Mouse (Mus musculus): ENCODE measurements around the gene Ly6g6e.

DNA sequence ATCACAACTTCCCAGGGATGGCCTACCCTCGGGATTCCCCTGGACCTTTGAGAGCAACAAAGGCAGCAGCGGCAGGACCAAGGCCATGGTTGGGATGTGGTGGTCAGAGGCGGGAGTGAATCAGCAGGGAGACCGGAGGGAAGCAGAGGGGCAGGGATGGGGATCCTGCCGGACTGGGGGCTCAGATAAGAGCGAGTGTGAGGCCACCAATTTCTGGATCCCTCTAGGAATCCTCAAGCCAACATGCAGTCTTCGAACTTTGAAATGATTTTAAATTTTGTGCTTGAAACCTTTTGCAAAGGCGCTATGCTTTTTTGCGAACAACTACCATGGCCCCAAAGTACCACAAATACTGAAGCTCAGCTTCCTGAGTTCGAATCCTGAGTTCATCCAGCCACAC lies 10.6 kb upstream of the Ly6g6e start, which contains the start of gene Mpig6b:
- TF ChIP-seq CTCF (conservative IDR thresholded peaks at IDR 0.05; ENCODE audit: low read length) (no peak), NANOG (IDR thresholded peaks at IDR 0.05; ENCODE audit: borderline replicate concordance, low read length) (no peak)
